In the genomic region with DNA sequence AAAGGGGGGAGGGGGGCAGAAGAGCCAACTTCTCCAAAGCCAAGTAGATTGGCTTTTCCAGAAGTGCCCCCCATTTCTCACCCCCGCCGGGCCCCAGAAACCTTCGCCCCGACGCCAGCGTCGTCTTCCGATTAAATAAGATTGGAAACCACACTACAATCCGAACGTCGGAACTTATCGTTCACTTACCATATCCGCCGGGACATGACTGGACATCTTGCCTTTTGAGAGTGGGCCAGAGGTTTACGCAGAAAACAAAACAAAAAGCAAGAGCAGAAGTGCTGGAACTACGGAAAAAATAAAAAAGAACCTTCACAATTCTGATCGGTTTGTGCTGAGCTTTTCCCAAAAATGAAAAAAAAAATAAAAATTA, we compare ENCODE assay signal across 8 mouse cellular contexts. TPM values are rescaled to one million over a fixed set of nuclear protein-coding genes. Genes with fewer than 3 reads are reported as not detected.
DNase-seq lines count a peak whose midpoint lies in the region; ATAC-seq and TF ChIP-seq lines count a peak whose summit lies in the region.

No protein-coding gene starts in this region.

- H3K4me3 ChIP-seq in cortical plate, adult 2 months (ENCODE audit: insufficient read depth, low read length) = peak overlapping the region; percentile 90
- peak overlapping the region; percentile 74 for H3K4me3 ChIP-seq in neural tube, embryonic 12.5 days

- TF ChIP-seq POLR2A in cortical plate, adult 2 months (IDR thresholded peaks at IDR 0.05; ENCODE audit: extremely low read depth, insufficient read depth, low read length) = no peak

- DNase-seq in adrenal gland, adult 18-20 months (ENCODE audit: low spot score in 2 of 2) = peak; percentile 34 to 50
- DNase-seq in adrenal gland, adult 8-10 months = no peak
- peak; percentile 47 to 49 for DNase-seq in B cell, adult 2 months
- DNase-seq in liver = peak; percentile 31
- DNase-seq in spleen, postnatal 4 days (ENCODE audit: low spot score in 2 of 2) = no peak

- H3K36me3 ChIP-seq in neural tube, embryonic 12.5 days = no peaks in the 10 kb centered on the region

- under 1% methylated on average over 17 of the region's 17 CpGs for WGBS in neural tube, embryonic 12.5 days

- peak; percentile 27 to 40 for ATAC-seq in hematopoietic stem cell, adult 5-6 weeks (replicated peaks in 1 of 2; ENCODE audit: insufficient read depth in 1 of 2, low FRiP score in 2 of 2, low TSS enrichment in 1 of 2, low read depth in 1 of 2, poor library complexity in 2 of 2, severe bottlenecking in 2 of 2)
- ATAC-seq in neural tube, embryonic 12.5 days (ENCODE audit: low FRiP score, low read depth) = no peak

- peak overlapping the region; percentile 82 for H3K4me2 ChIP-seq in neural tube, embryonic 12.5 days (replicated peaks)

- peak overlapping the region; percentile 76 for H3K27ac ChIP-seq in cortical plate, adult 2 months (ENCODE audit: insufficient read depth, low read length)
- H3K27ac ChIP-seq in neural tube, embryonic 12.5 days = peak overlapping the region; percentile 99; the same call in 1 of the 2 replicates

- H3K27me3 ChIP-seq in neural tube, embryonic 12.5 days (replicated peaks) = no peaks in the 10 kb centered on the region

- H3K4me1 ChIP-seq in cortical plate, adult 2 months (ENCODE audit: control insufficient read depth, insufficient read depth, low read length) = peaks cover 5% of the 10 kb centered on the region; the same call in 1 of the 2 replicates
- peaks cover 43% of the 10 kb centered on the region for H3K4me1 ChIP-seq in neural tube, embryonic 12.5 days

- peak overlapping the region; percentile 88 for H3K9ac ChIP-seq in neural tube, embryonic 12.5 days

- no peaks in the 10 kb centered on the region for H3K9me3 ChIP-seq in neural tube, embryonic 12.5 days

- no peak for TF ChIP-seq CTCF in cortical plate, adult 2 months (IDR thresholded peaks at IDR 0.05; ENCODE audit: extremely low read depth, insufficient read depth, low read length)

RNA-seq across cellular contexts. Expression of a gene that starts 0.8 kb away (rescaled TPM):
- total RNA-seq in adrenal gland, adult 18-20 months (2021) = 100 to 1,000 TPM; 152 to 163 TPM
- 100 to 1,000 TPM; 150 to 176 (median 164) TPM for total RNA-seq in adrenal gland, adult 8-10 months (2022)
- polyA plus RNA-seq in cortical plate, adult 2 months (2012; rRNA removed) = 129 and 139 TPM in 2 replicates
- total RNA-seq in hematopoietic stem cell, adult 5-6 weeks (2017) = 40.5 and 45.2 TPM in 2 replicates
- polyA plus RNA-seq in neural tube, embryonic 12.5 days (2016; fragmentation: Nextera tagmentation; extraction: Ambion mirVana) = 106 TPM in 2 replicates

Comparison
In these comparisons a context has a peak if more than half of its experiments do, and no peak if none do; other contexts are left out.
1. DNase-seq: peak in adrenal gland, adult 18-20 months (2 of 2), B cell, adult 2 months (2 of 2) and liver (single experiment); none in adrenal gland, adult 8-10 months (single experiment) and spleen, postnatal 4 days (0 of 2).